Mouse (Mus musculus) limb, embryonic 15.5 days (tissue): ENCODE results near the gene Ccdc115. TPM values are rescaled to one million over a fixed set of nuclear protein-coding genes. Genes with fewer than 3 reads are reported as not detected.

Source experiments
- ATAC-seq: fragments of 200-750 bp; cut with Nextera tagmentation; 2 replicates; pipeline ENCODE4 v1.8.0; 2017; ENCODE audit warnings: low read depth, moderate TSS enrichment; ENCODE audit not compliant: insufficient number of reproducible peaks, low FRiP score, low TSS enrichment
- H3K27ac ChIP-seq: fragments of 300-500 bp; sonication (generic); 2 replicates; pipeline ENCODE4 v1.5.1; 2015; ENCODE audit warnings: moderate library complexity, mild to moderate bottlenecking, inconsistent platforms
- H3K27me3 ChIP-seq: fragments of 300-500 bp; sonication (generic); 2 replicates; pipeline ENCODE4 v1.6.1; 2015; ENCODE audit warnings: inconsistent platforms
- H3K36me3 ChIP-seq: fragments of 300-500 bp; sonication (generic); 2 replicates; pipeline ENCODE4 v1.6.1; 2015; ENCODE audit warnings: inconsistent platforms
- H3K4me1 ChIP-seq: fragments of 300-500 bp; sonication (generic); 2 replicates; pipeline ENCODE4 v1.6.1; 2015; ENCODE audit warnings: inconsistent platforms
- H3K4me2 ChIP-seq: fragments of 300-500 bp; sonication (generic); 2 replicates; pipeline ENCODE4 v1.6.1; 2015; ENCODE audit warnings: mild to moderate bottlenecking, inconsistent platforms
- H3K4me3 ChIP-seq: fragments of 300-500 bp; sonication (generic); 2 replicates; pipeline ENCODE4 v1.5.1; 2015; ENCODE audit warnings: mild to moderate bottlenecking, inconsistent platforms
- H3K9ac ChIP-seq: fragments of 300-500 bp; sonication (generic); 2 replicates; pipeline ENCODE4 v1.6.1; 2015; ENCODE audit warnings: inconsistent platforms
- H3K9me3 ChIP-seq: fragments of 300-500 bp; sonication (generic); 2 replicates; pipeline ENCODE4 v1.6.1; 2016; ENCODE audit warnings: inconsistent platforms
- WGBS: fragments of 180-500 bp; shearing (Covaris S2); methylation state at CpG from one replicate; pipeline ENCODE4 v1.1.7; 2015; 5-methylcytosine and 5-hydroxymethylcytosine counted together
- polyA plus RNA-seq: library from polyadenylated mRNA; unstranded; fragments of >200 nt; fragmentation: Nextera tagmentation; extraction: Ambion mirVana; gene quantifications from 2 replicates; pipeline ENCODE4 v1.2.1, GENCODE M21; 2015

Ccdc115 gene
- polyA plus RNA-seq = 61.3 and 65.8 TPM in 2 replicates

DNA sequence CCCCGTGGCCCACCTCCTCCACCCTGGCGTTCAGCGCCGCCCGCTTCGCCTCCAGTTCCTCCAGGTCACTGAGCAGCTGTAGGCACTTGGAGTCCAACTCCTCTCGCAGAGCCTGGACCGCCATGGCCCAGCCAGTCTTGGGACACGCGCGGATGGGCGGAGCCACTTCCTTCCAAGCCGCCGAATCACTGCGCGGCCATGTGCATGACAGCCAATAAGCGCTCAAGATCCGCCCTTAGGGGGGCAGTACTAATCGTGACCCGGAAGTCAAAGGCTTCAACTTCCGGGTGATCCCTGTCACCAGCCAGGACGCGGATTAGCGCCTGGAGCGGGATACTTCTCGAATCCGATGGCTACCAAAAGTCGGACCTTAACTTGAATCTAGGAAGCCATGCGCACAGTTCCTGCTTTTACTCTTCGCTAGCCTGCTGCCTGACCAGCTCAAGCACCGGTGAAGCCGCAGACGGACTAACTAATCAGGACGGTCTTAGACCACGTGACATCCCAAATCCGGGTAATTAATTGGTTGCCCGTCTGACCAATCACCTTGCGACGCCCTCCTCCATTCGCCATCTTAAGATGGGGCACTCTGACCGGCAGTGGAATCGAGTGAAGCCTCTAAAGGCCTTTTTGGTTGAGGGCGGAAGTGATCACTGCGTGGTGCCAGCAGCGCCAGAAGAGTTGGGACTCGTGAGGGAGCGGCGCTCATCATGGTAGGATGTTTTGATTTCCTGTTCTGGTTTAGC lies at the start of gene Ccdc115, which contains the start of gene Imp4:
Gene Ccdc115 (minus strand): TSS at position 458 of the 746 bp plus-strand sequence.
Gene Imp4 (plus strand): TSS at position 637 of the 746 bp plus-strand sequence.
- WGBS = under 1% methylated on average over 48 of the region's 48 CpGs
- peak within 1 kb of the TSS; percentile 76 for H3K27ac ChIP-seq
- H3K27me3 ChIP-seq = no peaks in the 10 kb centered on the region
- peaks cover 18% of the 10 kb centered on the region for H3K4me1 ChIP-seq
- no peaks in the 10 kb centered on the region for H3K9me3 ChIP-seq
- peaks cover 22% of the 10 kb centered on the region for H3K36me3 ChIP-seq
- H3K9ac ChIP-seq = peak within 1 kb of the TSS; percentile 49
- H3K4me2 ChIP-seq = peak within 1 kb of the TSS; percentile 61
- peak; percentile 96 for ATAC-seq
- H3K4me3 ChIP-seq = peak within 1 kb of the TSS; percentile 67

DNA sequence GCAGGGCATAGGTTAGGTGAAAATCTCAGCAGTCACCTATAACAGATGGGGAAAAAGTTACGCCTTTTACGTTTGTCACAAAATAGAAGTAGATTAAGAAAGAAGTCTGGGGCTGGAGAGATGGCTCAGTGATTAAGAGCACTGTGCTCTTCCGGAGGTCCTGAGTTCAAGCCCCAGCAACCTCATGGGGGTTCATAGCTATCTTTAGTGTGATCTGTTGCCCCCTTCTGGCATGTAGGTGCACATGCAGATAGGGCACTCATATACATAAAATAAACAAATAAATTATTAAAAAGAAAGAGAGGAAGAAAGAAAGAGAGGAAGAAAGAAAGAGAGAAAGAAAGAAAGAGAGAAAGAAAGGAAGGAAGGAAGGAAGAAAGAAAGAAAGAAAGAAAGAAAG lies 47.9 kb upstream of the Ccdc115 start:
- H3K4me2 ChIP-seq = no peak overlapping the region
- H3K27ac ChIP-seq = no peak overlapping the region
- no peak overlapping the region for H3K9ac ChIP-seq
- H3K27me3 ChIP-seq = no peaks in the 10 kb centered on the region; the same call in 1 of the 2 replicates
- H3K9me3 ChIP-seq = no peaks in the 10 kb centered on the region
- H3K36me3 ChIP-seq = no peaks in the 10 kb centered on the region
- WGBS = 83% methylated on average over 3 of the region's 3 CpGs
- no peak for ATAC-seq
- 0 out of 2 replicates have a peak, but pooled peaks cover 4% of the 10 kb centered on the region for H3K4me1 ChIP-seq
- no peak overlapping the region for H3K4me3 ChIP-seq

DNA sequence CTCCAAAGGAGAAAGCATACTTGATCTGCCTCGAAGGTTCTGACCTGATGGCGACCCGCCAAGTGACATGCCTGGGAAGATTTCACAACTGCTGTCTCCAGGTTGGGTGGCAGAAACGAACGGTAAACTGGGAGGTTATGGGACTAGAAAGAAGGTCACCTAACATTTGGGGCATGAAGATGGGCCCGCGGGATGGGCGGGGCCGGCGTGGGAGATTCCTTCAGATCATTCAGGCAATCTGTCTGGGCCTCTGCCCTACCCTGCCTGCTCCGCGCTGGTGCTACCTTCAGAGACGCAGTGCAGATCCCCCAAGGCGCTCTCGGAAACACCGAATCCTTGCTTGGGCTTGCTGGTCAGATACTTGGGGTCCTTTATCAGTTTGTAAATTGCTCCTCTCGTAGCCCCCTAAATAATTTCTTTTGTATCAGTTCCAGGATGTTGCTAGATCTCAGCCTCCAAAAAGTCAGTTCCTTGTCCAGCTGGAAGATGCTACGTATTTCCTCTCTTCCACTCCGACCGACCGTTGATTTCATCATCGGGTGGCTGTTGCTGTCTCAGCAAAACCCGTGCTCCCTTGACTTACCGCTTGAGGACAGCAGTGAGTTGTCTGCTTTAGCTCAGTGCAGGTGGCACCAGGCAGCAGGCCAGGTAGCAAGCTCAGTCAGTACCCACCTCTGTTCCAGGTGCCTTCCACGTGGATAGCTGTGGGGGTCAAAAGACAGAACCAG lies 46.2 kb upstream of the Ccdc115 start:
- Histone ChIP-seq H3K27me3 (no peaks in the 10 kb centered on the region; the same call in 1 of the 2 replicates), H3K4me2 (peak overlapping the region; percentile 38), H3K36me3 (no peaks in the 10 kb centered on the region), H3K4me1 (0 out of 2 replicates have a peak, but pooled peaks cover 7% of the 10 kb centered on the region), H3K27ac (no peak overlapping the region), H3K9me3 (no peaks in the 10 kb centered on the region), H3K4me3 (peak overlapping the region; percentile 19), H3K9ac (0 out of 2 replicates have a peak overlapping the region, but pooled peaks have one; percentile 3)
- no peak for ATAC-seq
- WGBS = 10% methylated on average over 25 of the region's 25 CpGs

DNA sequence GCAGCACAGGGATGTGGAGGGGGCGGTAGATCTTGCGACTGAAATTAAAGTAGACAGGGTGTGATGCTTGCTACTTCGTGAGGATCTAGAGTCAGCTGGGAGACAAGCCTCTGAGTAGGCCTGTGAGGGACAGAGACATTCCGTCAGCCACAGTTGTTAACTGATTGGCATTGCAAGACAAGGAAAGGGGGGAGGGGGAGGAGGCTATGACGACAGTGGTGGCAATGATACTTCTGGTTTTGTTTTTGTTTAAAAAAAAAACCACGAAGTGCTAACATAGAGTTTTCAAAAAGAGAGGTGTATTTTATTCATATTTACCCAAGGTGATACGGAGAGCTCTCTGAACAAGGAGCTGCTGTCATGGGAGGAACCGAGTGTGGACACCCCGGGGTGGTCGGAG lies 45.0 kb upstream of the Ccdc115 start:
- no peaks in the 10 kb centered on the region for H3K9me3 ChIP-seq
- H3K4me3 ChIP-seq = no peak overlapping the region
- no peak overlapping the region for H3K9ac ChIP-seq
- no peaks in the 10 kb centered on the region for H3K36me3 ChIP-seq
- 77% methylated on average over 10 of the region's 10 CpGs for WGBS
- H3K4me2 ChIP-seq = no peak overlapping the region
- ATAC-seq = no peak
- H3K4me1 ChIP-seq = peaks cover 7% of the 10 kb centered on the region; the same call in 1 of the 2 replicates
- H3K27ac ChIP-seq = no peak overlapping the region
- H3K27me3 ChIP-seq = no peaks in the 10 kb centered on the region; the same call in 1 of the 2 replicates

DNA sequence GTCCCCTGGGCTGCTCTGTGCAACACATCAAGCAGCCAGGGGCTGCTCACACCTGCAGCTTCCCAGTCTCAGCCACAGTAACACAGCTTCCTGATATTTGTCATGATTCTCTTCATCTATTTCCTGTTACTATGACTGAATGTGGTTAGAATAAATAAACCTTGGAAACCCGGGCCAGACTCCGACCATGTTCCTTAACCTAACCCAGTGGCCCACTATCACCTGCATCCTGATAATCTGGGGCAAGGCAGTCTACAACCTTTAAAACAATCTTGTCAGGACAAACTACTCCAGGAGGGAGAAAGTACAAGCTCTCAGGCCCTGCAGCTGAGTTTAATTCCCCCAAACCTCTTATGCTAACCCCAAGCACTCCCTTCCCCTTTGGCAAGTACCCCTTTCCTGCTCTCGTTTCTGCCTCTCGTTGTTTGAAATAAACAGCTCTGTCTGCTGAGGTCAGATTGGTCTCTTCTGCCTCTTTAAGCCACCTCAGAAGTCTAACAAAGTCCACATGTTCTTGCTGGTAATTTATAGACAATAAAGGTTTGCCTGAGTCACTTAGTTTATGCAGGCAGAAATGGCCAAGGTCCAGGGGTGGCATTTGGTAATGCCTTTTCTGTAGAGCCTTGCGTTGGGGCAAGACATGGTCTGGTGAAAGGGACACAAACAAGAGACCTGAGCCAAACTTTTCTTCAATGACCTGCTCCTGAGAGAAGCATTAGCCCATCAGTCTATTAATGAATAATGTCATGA lies 42.6 kb upstream of the Ccdc115 start:
- Histone ChIP-seq H3K4me3 (no peak overlapping the region), H3K27me3 (no peaks in the 10 kb centered on the region; the same call in 1 of the 2 replicates), H3K4me2 (no peak overlapping the region), H3K36me3 (no peaks in the 10 kb centered on the region), H3K4me1 (peaks cover 15% of the 10 kb centered on the region), H3K9me3 (no peaks in the 10 kb centered on the region), H3K27ac (no peak overlapping the region), H3K9ac (no peak overlapping the region)
- ATAC-seq = no peak
- WGBS = 35% methylated on average over 5 of the region's 5 CpGs

DNA sequence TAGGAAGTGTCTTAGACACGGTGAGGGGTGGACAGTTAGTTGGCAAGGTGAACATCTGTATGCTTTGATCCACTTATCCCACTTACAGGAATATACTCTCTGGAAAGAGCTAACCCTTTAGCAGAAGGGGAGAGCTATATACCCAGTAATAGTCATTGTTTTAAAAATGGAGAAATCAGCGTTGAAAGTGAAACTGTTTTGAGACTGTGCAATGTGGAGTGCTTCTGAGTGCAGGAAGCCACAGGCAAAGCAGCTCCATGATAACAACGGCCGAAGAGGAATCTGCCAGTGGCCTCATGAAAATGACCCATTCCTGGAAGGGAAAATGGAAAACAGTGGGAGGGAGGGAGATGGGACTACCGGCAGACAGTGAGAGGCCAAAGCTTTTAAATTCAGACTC lies 41.3 kb upstream of the Ccdc115 start:
- H3K4me3 ChIP-seq = no peak overlapping the region
- H3K4me2 ChIP-seq = no peak overlapping the region
- no peak for ATAC-seq
- peaks cover 15% of the 10 kb centered on the region for H3K4me1 ChIP-seq
- no peaks in the 10 kb centered on the region for H3K9me3 ChIP-seq
- H3K27ac ChIP-seq = no peak overlapping the region
- H3K9ac ChIP-seq = no peak overlapping the region
- no peaks in the 10 kb centered on the region; the same call in 1 of the 2 replicates for H3K27me3 ChIP-seq
- WGBS = 65% methylated on average over 5 of the region's 5 CpGs
- no peaks in the 10 kb centered on the region for H3K36me3 ChIP-seq

DNA sequence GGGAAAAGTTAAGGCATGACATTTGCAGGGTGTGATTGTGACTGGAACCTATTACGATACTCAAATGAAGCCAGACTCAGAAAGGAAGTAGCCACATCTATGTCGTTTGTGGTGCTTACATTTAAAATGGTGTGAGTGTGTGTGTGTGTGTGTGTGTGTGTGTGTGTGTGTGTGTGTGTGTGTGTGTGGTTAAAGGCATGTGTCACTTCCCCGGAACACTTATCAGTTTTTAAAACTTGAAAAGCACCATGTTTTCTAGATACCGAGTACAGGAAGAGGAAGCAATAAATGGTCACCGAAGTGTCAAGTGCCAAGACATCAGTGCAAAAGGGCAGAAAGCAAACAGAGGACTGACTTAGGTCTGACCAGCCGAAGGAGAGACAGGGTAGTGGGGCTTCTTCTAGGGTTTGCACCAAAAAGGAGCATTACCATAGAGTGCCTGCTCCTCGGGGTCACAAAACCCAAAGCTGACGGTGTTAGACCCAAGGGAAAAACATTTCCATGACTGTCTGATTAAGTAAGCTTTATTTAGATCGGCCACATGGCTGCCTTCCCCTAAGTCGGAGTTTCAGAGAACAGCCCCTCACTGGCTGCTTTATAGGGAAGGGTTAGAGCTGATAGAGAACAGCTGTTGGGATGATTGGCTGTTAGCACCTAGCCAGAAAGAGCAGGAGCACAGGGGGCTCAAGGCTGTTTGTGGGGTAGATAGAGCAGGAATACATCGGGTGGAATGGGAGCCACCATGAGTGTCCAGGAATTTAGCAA lies 39.6 kb upstream of the Ccdc115 start:
- Histone ChIP-seq H3K9ac (no peak overlapping the region), H3K27me3 (no peaks in the 10 kb centered on the region), H3K4me3 (no peak overlapping the region), H3K4me1 (peaks cover 11% of the 10 kb centered on the region), H3K9me3 (no peaks in the 10 kb centered on the region), H3K36me3 (no peaks in the 10 kb centered on the region), H3K4me2 (0 out of 2 replicates have a peak overlapping the region, but pooled peaks have one; percentile 12), H3K27ac (no peak overlapping the region)
- ATAC-seq = no peak
- WGBS = 20% methylated on average over 11 of the region's 11 CpGs

DNA sequence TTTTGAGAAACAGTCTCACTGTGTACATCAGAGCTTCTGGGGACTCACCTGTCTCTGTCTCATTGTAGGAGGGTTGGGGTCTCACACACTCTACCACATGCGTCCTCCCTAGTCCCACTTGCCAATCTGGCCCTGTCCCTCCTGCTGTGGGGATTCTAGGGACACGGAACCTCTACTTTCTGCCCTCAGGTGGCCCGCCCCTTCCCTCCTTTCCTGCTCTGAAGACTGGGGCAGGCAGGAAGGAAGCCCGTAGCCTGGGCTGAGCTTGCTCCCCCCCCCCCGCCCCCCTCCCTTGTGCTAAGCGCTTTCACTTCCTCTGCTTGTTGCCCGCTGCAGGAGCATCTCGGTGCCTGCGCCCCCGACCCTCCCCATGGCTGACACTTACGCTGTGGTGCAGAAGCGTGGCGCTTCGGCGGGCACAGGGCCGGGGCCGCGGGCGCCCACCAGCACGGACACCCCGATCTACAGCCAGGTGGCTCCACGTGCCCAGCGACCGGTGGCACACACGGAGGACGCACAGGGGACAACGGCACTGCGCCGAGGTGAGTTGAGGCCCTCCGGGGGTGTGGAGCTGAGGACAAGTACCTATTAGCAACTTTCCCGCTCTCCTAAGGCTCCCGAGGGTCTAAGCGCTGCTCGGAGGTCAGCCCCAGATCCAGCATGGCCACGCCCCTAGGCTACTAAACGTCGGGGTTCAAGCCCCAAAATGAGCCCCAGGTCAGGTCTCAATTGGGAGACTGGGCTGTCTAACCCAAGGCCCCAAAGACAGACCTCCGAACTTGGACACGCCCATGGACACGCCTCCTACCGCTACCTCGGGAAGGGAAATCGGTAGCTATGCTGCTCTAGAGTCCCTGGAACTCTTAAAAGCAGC lies 33.2 kb upstream of the Ccdc115 start:
- H3K27me3 ChIP-seq = peaks cover 9% of the 10 kb centered on the region
- peak; percentile 53 for ATAC-seq
- H3K9me3 ChIP-seq = no peaks in the 10 kb centered on the region
- H3K27ac ChIP-seq = no peak overlapping the region
- 1% methylated on average over 42 of the region's 43 CpGs for WGBS
- H3K4me1 ChIP-seq = peaks cover 16% of the 10 kb centered on the region
- H3K4me2 ChIP-seq = peak overlapping the region; percentile 96
- H3K36me3 ChIP-seq = no peaks in the 10 kb centered on the region
- H3K9ac ChIP-seq = peak overlapping the region; percentile 52
- peak overlapping the region; percentile 57 for H3K4me3 ChIP-seq

DNA sequence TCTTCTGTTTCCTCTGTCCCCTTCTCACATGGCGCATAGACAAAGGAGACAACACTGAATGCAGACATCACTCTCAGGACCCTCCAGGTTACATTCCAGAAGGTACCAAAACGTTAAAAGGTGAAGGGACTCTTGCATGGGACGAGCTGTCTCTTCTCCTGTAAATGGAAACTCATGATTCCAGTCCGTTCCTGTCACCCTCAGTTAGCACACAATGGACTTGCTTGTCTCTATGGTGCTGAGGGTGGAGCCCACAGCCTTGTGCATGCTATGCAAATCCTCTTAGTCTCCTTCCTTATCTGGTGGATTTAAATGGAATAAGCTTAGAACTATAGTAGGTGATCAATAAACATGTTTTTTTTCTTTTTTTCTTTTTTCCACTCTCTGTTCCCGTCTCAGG lies 30.3 kb upstream of the Ccdc115 start:
- 78% methylated on average over 5 of the region's 5 CpGs for WGBS
- H3K9ac ChIP-seq = no peak overlapping the region
- no peak overlapping the region for H3K4me2 ChIP-seq

DNA sequence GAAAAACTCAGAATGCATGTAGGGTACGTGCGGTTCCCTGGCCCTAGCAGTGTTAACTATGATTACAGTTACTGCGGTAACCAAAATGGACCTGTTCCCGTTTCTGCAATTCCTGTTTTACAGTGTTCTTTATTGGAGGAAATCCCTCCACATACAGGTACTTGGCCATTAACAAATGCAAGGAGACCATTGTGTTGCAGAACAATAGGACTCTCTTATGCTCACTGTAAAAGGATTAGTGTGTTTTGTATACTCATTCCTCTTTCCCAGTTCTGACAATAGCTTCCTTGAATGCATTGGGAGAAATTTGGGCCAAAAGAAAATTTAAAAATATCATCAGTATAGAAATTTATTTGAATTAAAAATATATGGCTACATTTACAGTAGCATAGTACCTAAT lies 29.0 kb upstream of the Ccdc115 start:
- Histone ChIP-seq H3K9me3 (no peaks in the 10 kb centered on the region), H3K4me2 (no peak overlapping the region), H3K27ac (no peak overlapping the region), H3K9ac (no peak overlapping the region), H3K4me3 (no peak overlapping the region), H3K27me3 (peaks cover 9% of the 10 kb centered on the region), H3K36me3 (no peaks in the 10 kb centered on the region), H3K4me1 (peaks cover 16% of the 10 kb centered on the region)
- ATAC-seq = no peak
- 67% methylated on average over 4 of the region's 4 CpGs for WGBS

More for the DNA sequence above, 30.3 kb upstream of the Ccdc115 start:
- Histone ChIP-seq H3K4me3 (no peak overlapping the region), H3K9me3 (no peaks in the 10 kb centered on the region), H3K4me1 (peaks cover 16% of the 10 kb centered on the region), H3K36me3 (no peaks in the 10 kb centered on the region), H3K27me3 (peaks cover 9% of the 10 kb centered on the region), H3K27ac (no peak overlapping the region)
- ATAC-seq = no peak
